Mouse (Mus musculus) thymus, postnatal 0 days (tissue): ENCODE measurements around the gene Ptpre. TPM values are rescaled to one million over a fixed set of nuclear protein-coding genes. Genes with fewer than 3 reads are reported as not detected.

Experiments
- DNase-seq: peaks from one replicate; pipeline ENCODE4 v3.0.0-alpha.2; 2015; ENCODE audit warnings: low spot score
- microRNA counts: library from miRNA; unstranded; fragments of <30 nt; microRNA quantifications from one replicate; lab custom pipeline; 2015
- microRNA-seq: library from miRNA; unstranded; fragments of <30 nt; microRNA quantifications from one replicate; pipeline ENCODE4, GENCODE M21; 2016; ENCODE audit warnings: borderline number of aligned reads
- polyA plus RNA-seq: library from polyadenylated mRNA; unstranded; fragments of >200 nt; fragmentation: Nextera tagmentation; extraction: Ambion mirVana; gene quantifications from 2 replicates; pipeline ENCODE4 v1.2.1, GENCODE M21; 2015

Gene Ptpre
- polyA plus RNA-seq, 1 experiment from 2014 or later = 17.3 TPM

DNA sequence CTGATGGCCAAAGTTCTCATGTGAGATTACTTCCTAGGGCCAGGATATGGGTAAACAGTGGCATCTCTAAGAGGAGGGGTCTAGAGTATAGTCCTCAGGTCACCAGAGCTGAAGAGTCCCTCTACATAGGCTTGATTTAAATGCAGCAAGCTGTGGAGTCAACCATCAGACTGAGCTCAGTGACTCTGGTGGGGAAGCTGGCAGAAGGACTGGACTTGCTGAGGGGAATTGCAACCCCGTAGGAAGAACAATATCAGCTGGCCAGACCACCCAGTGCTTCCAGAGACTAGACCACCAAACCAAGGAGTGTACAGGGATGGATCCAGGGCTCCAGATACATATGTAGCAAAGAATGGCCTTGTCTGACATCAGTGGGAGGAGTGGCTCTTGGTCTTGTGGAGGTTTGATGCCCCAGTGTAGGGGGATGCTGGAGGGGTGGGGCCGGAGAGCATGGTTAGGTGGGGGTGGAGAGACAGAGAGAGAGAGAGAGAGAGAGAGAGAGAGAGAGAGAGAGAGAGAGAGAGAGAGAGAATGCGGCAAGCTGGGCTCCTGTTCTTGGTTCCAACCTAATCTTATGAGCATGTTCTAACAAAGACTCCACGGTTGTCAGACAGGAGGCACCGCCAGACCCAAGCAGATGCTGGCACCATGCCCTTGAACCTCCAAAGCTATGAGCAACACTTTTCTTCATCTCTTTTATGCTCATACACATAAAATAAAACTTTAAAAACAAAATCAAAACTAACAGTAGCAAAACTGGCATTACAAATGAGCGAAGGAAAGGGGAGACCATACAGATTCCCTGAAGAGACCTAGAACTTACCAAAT lies 184.9 kb downstream of the Ptpre start:
- DNase-seq = no peak

DNA sequence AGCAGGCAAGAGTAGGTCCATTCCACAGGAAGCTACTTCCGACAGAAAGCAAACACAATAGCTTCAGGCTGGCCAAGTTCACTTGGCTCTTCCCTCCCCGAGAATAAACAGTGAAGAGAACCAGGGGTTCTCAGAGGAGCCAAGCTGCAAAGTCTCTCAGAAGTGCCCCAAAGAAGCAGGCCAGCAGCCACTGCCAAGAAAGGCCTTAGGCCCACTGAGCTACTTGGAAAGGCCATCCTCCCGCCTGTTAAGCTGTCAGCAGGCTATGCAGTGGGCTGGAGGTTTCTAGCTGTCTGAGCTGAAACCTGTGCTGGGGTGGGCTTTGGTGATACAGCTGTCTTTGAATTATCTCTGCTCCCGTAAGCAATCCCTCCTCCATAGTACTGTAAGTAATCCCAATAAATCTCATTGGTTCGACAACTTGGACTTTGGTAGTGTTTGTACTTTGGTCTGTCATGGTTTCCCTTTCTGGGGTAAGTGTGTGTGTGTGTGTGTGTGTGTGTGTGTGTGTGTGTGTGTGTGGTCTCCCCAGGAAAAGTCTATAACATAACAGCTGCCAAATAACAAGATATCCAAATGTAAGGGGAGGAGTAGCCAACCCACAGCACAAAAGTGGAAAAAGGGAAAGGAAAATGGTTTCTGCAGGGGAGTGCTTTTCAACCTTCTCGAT lies 186.5 kb downstream of the Ptpre start:
- DNase-seq = no peak

DNA sequence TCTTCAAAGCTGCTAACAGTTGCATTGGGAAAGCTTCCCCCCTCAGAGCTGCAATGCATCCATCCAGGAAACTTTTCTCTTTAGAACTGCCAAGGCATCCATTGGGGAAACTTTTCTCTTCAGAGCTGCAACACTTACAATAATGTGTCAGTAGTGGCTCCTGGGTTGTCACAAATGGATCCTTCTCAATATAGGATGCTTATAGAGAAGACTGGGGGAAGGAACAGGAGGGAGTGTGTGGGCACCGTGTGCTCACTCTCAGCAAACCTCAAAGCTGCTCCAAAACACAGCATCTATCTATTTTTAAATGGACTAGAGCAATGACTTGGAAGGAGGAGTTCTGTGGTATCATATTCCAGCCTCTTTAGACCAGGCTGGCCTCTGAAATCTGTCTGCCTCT lies 189.4 kb downstream of the Ptpre start:
- DNase-seq = no peak

DNA sequence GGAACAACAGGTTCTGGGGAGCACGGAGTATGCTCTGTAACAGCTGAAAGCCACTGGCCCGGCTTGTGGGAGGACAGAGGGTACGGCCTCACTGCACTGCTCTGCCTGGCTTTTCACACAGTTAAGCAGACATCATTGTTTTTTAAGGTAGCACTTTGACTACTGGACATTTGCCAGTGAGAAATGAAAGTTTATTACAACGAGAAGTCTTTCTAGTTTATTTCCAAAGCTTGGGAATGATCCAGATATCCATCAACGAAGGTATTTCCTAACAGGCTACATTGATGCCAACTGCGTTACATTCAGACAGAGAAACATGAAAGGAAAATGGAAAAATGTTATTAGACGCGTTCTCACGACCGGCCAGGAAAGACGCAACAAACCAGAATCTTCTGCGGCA lies 190.8 kb downstream of the Ptpre start:
- no peak for DNase-seq

DNA sequence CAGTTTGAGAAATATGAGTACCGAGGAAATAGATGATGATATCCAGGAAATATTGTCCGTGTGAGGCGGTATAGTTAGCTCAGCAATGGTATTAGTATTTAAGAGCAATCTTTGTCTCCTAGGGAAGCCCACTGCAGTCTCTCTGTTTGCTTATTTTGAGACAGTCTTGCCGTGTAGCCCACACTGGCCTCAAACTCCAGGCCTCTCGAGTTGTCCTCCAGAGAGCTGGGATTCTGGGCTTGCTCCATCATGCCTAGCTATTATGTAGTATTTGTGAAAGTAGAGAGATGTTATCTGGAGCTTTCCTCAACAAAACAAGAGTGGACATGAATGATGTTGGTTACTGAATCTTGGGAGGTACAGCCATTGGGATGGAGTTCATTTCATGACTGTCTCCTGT lies 197.1 kb downstream of the Ptpre start:
- no peak for DNase-seq

DNA sequence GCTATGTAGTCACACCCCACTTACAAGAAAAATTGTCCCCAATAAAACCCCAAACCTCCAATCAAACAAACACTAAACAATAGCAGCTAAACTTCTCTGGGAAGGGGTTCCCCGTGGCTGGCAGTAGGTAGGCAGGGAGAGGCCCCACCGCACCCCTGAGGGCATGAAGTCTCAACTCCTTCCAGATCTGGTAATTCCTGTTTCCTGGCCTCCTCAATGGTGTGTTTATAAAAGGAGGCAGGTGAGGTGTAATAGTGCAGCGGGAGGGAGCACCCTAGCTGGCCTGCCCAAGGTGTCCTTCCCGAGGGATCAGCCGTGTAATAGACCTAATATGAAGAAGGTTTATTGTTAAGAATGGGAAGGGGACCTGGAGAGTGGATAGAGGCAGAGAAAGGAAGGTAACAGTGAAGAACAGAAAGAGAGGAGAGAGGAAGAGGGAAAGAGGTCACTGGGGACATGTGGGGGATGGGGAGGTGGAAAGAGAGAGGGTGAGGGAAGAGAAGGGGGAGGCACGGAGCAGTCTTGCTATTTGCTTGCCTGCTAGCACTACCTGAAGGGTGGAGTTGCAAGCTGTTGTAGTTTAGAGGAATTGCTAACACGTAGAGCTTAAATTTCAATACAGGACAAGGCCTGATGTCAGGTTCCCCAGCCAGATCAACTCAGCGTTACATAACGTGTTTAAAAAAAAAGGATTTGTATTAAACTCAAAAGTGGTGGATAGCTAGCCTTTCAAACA lies 197.8 kb downstream of the Ptpre start:
- no peak for DNase-seq

MicroRNAs within 50 kb of the gene (microRNA counts, 519-probe panel; counts per million panel counts)
- 473 counts per million, percentile 71 among the panel's probes with 10 or more counts for microRNA mmu-miR-1962 (lab: Ali Mortazavi, UCI)

Small RNA genes lying within 50 kb of the gene (microRNA-seq; reads per million reads assigned to microRNA genes)
- not detected for gene Mir1962

Other genes starting within 250 kb of the Ptpre start
- 0.12 and 0.22 TPM in 2 replicates for gene Foxi2, start 127.2 kb upstream of the Ptpre start, polyA plus RNA-seq
- 0.13 and 0.46 TPM in 2 replicates for gene Clrn3, start 8.8 kb upstream of the Ptpre start, polyA plus RNA-seq
- 47.6 and 52.3 TPM in 2 replicates for gene Mki67, start 178.9 kb downstream of the Ptpre start, polyA plus RNA-seq